Mouse (Mus musculus) kidney, postnatal 10 days (tissue): ENCODE measurements at regions not wholly inside any gene's neighbourhood (a gene's known extent, or its start where the extent isn't known, plus 50 kb on each side); places are given as distances from the start of the nearest gene placed in this dataset.
A peak's percentile ranks its signal among the peaks of the same experiment; 100 is the strongest.

Source experiments
- DNase-seq: peaks from one replicate; pipeline ENCODE4 v3.0.0; 2021; ENCODE audit warnings: mixed read lengths

DNA sequence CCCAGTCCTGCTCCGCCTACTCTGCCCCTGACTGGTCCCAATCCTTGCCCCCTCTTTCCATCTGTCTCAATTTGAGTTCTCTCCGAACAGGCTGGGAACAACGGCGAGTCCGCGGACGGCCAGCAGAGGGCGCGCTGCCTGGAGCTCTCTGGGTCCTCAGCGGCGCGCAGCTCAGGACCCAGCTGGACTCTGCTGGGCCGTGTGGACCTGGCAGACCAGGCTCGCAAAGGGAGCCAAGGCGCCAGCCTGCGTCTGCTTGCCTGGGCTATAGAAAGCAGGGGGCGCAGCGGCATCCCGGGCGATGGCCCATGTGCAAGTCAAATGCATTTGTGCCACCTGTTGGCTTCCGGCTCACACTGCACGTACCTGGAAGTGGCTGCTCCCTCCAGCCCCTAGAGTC, 100.0 kb upstream of the Irx4 start:
- DNase-seq, result peak; percentile 91

DNA sequence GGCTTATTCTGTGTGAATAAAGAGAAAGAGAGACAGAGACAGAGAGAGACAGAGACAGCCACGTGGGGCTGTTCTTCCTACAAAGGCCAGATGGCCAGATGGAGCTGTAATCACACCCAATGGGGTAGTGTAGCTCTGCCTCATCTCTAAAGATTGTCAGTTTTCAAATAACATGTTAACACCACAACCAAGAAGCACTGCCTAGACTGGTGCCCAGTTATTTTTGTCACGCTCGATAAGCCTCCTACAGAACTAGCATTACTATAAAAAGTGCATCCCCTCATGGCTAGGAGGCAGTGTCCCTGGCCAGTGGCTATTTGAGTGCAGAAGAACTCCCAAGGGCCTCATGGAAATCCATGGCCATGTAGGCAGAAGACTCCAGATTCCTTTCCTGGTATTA, 90.0 kb upstream of the Irx4 start:
- DNase-seq, result no peak

DNA sequence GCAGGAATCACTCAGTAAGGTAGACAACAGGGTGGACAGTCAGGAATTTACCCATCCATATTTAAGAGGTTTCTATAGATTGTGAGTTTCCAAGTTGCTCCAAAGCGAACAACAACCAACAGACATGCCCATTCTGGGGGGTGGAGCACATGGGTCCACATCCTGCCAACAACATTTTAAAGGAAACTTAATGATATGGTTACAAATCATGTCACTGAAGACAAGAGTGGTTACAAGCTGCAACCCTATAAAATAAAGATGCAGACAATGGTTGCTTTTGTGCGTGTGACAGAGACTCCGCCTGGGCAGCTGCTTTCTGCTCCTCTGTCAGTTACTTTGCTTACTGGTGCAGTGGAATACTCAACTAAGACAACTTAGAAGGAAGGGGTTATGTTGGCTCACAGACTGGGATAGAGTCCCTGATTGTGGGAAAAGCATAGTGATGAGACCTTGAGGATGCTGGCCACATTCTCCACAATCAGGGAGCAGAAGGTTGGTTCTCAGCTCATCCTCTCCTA, 52.3 kb upstream of the Irx4 start:
- DNase-seq, result no peak
